ENCODE assay signal across 12 mouse cellular contexts in genomic region chr4:125492122-125492505, GRCm38 (mm10). TPM values are rescaled to one million over a fixed set of nuclear protein-coding genes. Genes with fewer than 3 reads are reported as not detected.
A peak's percentile ranks its signal among the peaks of the same experiment; 100 is the strongest.
DNase-seq lines count a peak whose midpoint lies in the region; ATAC-seq and TF ChIP-seq lines count a peak whose summit lies in the region.
"Had no signal": no experiment of that assay in that cellular context is flagged by ENCODE, and none has a peak within 500 bp of the region (broad histone marks: within the 10 kb centered on the region; RNA-seq: fewer than 3 reads in every experiment).

No protein-coding gene starts in this region.

- no peak for ATAC-seq in intestine, embryonic 14.5 days (replicated peaks; ENCODE audit: low FRiP score, low TSS enrichment, low read depth)
- no peak for ATAC-seq in intestine, postnatal 0 days
- ATAC-seq in embryonic facial prominence, embryonic 15.5 days (ENCODE audit: insufficient number of reproducible peaks, low FRiP score, low TSS enrichment, low read depth): no peak
- no peak for ATAC-seq in hindbrain, embryonic 16.5 days
- no peak for ATAC-seq in neural tube, embryonic 12.5 days (ENCODE audit: low FRiP score, low read depth)
- no peak for ATAC-seq in inflammation-experienced regulatory T-cells, adult 6 months

- 20% methylated on average over 9 of the region's 9 CpGs for WGBS in intestine, embryonic 14.5 days
- 13% methylated on average over 9 of the region's 9 CpGs for WGBS in intestine, postnatal 0 days
- WGBS in embryonic facial prominence, embryonic 15.5 days: 11% methylated on average over 9 of the region's 9 CpGs
- 13% methylated on average over 9 of the region's 9 CpGs for WGBS in hindbrain, embryonic 16.5 days
- WGBS in neural tube, embryonic 12.5 days: 15% methylated on average over 9 of the region's 9 CpGs

- H3K4me3 ChIP-seq in intestine, embryonic 14.5 days (ENCODE audit: low read depth, low read length): peak overlapping the region; percentile 26; the same call in 1 of the 2 replicates
- H3K4me3 ChIP-seq in intestine, postnatal 0 days (ENCODE audit: low read depth, low read length): no peak overlapping the region
- H3K4me3 ChIP-seq in embryonic facial prominence, embryonic 15.5 days (replicated peaks): peak overlapping the region; percentile 45
- peak overlapping the region; percentile 70 for H3K4me3 ChIP-seq in hindbrain, embryonic 16.5 days (ENCODE audit: low read length)
- H3K4me3 ChIP-seq in neural tube, embryonic 12.5 days: peak overlapping the region; percentile 55

- intact Hi-C loops in left cerebral cortex, postnatal 4 days (cut with DNase I): loop anchor here (10.0 kb wide), 3 partner anchors 123 to 443 kb away; no protein-coding TSS in a partner anchor
- intact Hi-C loops in gastrocnemius, postnatal 36 days (cut with DNase I): no loop called here

- no peaks in the 10 kb centered on the region for H3K9me3 ChIP-seq in intestine, embryonic 14.5 days (ENCODE audit: control insufficient read depth, low read length)
- no peaks in the 10 kb centered on the region for H3K9me3 ChIP-seq in intestine, postnatal 0 days (ENCODE audit: control insufficient read depth)
- H3K9me3 ChIP-seq in embryonic facial prominence, embryonic 15.5 days (replicated peaks): no peaks in the 10 kb centered on the region
- H3K9me3 ChIP-seq in hindbrain, embryonic 16.5 days (ENCODE audit: control insufficient read depth, low read length): no peaks in the 10 kb centered on the region
- no peaks in the 10 kb centered on the region for H3K9me3 ChIP-seq in neural tube, embryonic 12.5 days

- H3K27ac ChIP-seq in intestine, embryonic 14.5 days (ENCODE audit: low read depth): no peak overlapping the region
- H3K27ac ChIP-seq in intestine, postnatal 0 days (ENCODE audit: low read depth, low read length): no peak overlapping the region
- H3K27ac ChIP-seq in embryonic facial prominence, embryonic 15.5 days (replicated peaks): no peak overlapping the region
- peak overlapping the region; percentile 55; the same call in 1 of the 2 replicates for H3K27ac ChIP-seq in hindbrain, embryonic 16.5 days (ENCODE audit: low read depth, low read length)
- H3K27ac ChIP-seq in neural tube, embryonic 12.5 days: no peak overlapping the region

- no peak for DNase-seq in intestine, embryonic 14.5 days (ENCODE audit: low spot score)
- no peak for DNase-seq in left cerebral cortex, postnatal 4 days
- no peak for DNase-seq in gastrocnemius, postnatal 36 days
- DNase-seq: layer of hippocampus, adult 9-11 months had no signal

- peaks cover 4% of the 10 kb centered on the region; the same call in 1 of the 2 replicates for H3K4me1 ChIP-seq in intestine, embryonic 14.5 days (replicated peaks; ENCODE audit: control insufficient read depth, insufficient read depth, low read length)
- no peaks in the 10 kb centered on the region for H3K4me1 ChIP-seq in intestine, postnatal 0 days (replicated peaks; ENCODE audit: control insufficient read depth, insufficient read depth, low read length)
- H3K4me1 ChIP-seq in embryonic facial prominence, embryonic 15.5 days: peaks cover 27% of the 10 kb centered on the region
- H3K4me1 ChIP-seq in hindbrain, embryonic 16.5 days (ENCODE audit: control insufficient read depth, insufficient read depth, low read depth, low read length): peaks cover 51% of the 10 kb centered on the region
- peaks cover 78% of the 10 kb centered on the region for H3K4me1 ChIP-seq in neural tube, embryonic 12.5 days

- H3K27me3 ChIP-seq in intestine, embryonic 14.5 days (replicated peaks; ENCODE audit: control insufficient read depth, insufficient read depth, low read length): peaks cover 99% of the 10 kb centered on the region
- peaks cover 71% of the 10 kb centered on the region for H3K27me3 ChIP-seq in intestine, postnatal 0 days (replicated peaks; ENCODE audit: control insufficient read depth, insufficient read depth, low read length)
- H3K27me3 ChIP-seq in embryonic facial prominence, embryonic 15.5 days: peaks cover 100% of the 10 kb centered on the region
- peaks cover 17% of the 10 kb centered on the region for H3K27me3 ChIP-seq in hindbrain, embryonic 16.5 days (replicated peaks; ENCODE audit: control insufficient read depth, insufficient read depth, low read length)
- H3K27me3 ChIP-seq in neural tube, embryonic 12.5 days (replicated peaks): peaks cover 86% of the 10 kb centered on the region

- no peak for TF ChIP-seq CTCF in intestine, postnatal 0 days (IDR thresholded peaks at IDR 0.05; ENCODE audit: low read depth)

- H3K9ac ChIP-seq in intestine, embryonic 14.5 days (ENCODE audit: low read length): no peak overlapping the region
- H3K9ac ChIP-seq in intestine, postnatal 0 days (ENCODE audit: low read depth, low read length): no peak overlapping the region
- H3K9ac ChIP-seq in embryonic facial prominence, embryonic 15.5 days: no peak overlapping the region
- peak overlapping the region; percentile 82 for H3K9ac ChIP-seq in hindbrain, embryonic 16.5 days (ENCODE audit: low read depth, low read length)
- H3K9ac ChIP-seq in neural tube, embryonic 12.5 days: peak overlapping the region; percentile 83

- no peak overlapping the region for H3K4me2 ChIP-seq in intestine, embryonic 14.5 days (ENCODE audit: low read length)
- H3K4me2 ChIP-seq in intestine, postnatal 0 days (replicated peaks; ENCODE audit: low read depth): no peak overlapping the region
- H3K4me2 ChIP-seq in embryonic facial prominence, embryonic 15.5 days (replicated peaks): peak overlapping the region; percentile 86
- peak overlapping the region; percentile 81 for H3K4me2 ChIP-seq in hindbrain, embryonic 16.5 days (ENCODE audit: low read length)
- H3K4me2 ChIP-seq in neural tube, embryonic 12.5 days (replicated peaks): peak overlapping the region; percentile 81

- H3K36me3 ChIP-seq in intestine, embryonic 14.5 days (ENCODE audit: control insufficient read depth, insufficient read depth, low read length): no peaks in the 10 kb centered on the region
- H3K36me3 ChIP-seq in intestine, postnatal 0 days (ENCODE audit: control insufficient read depth, insufficient read depth): no peaks in the 10 kb centered on the region
- H3K36me3 ChIP-seq in embryonic facial prominence, embryonic 15.5 days: no peaks in the 10 kb centered on the region
- H3K36me3 ChIP-seq in hindbrain, embryonic 16.5 days (ENCODE audit: control insufficient read depth, insufficient read depth, low read length): no peaks in the 10 kb centered on the region
- H3K36me3 ChIP-seq in neural tube, embryonic 12.5 days: no peaks in the 10 kb centered on the region

RNA-seq across cellular contexts. Expression of gene Grik3, which starts 1.6 kb away (rescaled TPM):
- 0.74 and 0.78 TPM in 2 replicates for polyA plus RNA-seq in intestine, embryonic 14.5 days (2014; fragmentation: Nextera tagmentation; extraction: Ambion mirVana)
- polyA plus RNA-seq in intestine, postnatal 0 days (2015; fragmentation: Nextera tagmentation; extraction: Ambion mirVana): 0.05 and 0.07 TPM in 2 replicates
- polyA plus RNA-seq in embryonic facial prominence, embryonic 15.5 days (2015; fragmentation: Nextera tagmentation; extraction: Ambion mirVana): 0.60 and 0.63 TPM in 2 replicates
- polyA plus RNA-seq in hindbrain, embryonic 16.5 days (2015; fragmentation: Nextera tagmentation; extraction: Ambion mirVana): 5.2 and 5.5 TPM in 2 replicates
- polyA plus RNA-seq in neural tube, embryonic 12.5 days (2016; fragmentation: Nextera tagmentation; extraction: Ambion mirVana): 3.3 and 3.5 TPM in 2 replicates
- polyA plus RNA-seq in inflammation-experienced regulatory T-cells, adult 6 months (2017; shearing (Covaris generic)): not detected
- 10 to 100 TPM; 64.9 to 68.8 TPM for total RNA-seq in left cerebral cortex, postnatal 4 days (2021)
- under 1 TPM; 0.05 to 0.10 TPM for total RNA-seq in gastrocnemius, postnatal 36 days (2021)
- total RNA-seq: common myeloid progenitor, adult 5-6 weeks; hematopoietic stem cell, adult 5-6 weeks had no signal
- polyA plus RNA-seq: liver, embryonic 16.5 days had no signal

Comparison
In these comparisons a context has a peak if more than half of its experiments do, and no peak if none do; other contexts are left out.
1. H3K4me2 ChIP-seq: peak in embryonic facial prominence, embryonic 15.5 days (single experiment), hindbrain, embryonic 16.5 days (single experiment) and neural tube, embryonic 12.5 days (single experiment); none in intestine, embryonic 14.5 days (single experiment) and intestine, postnatal 0 days (single experiment).
2. H3K9ac ChIP-seq: peak in hindbrain, embryonic 16.5 days (single experiment) and neural tube, embryonic 12.5 days (single experiment); none in intestine, embryonic 14.5 days (single experiment), intestine, postnatal 0 days (single experiment) and embryonic facial prominence, embryonic 15.5 days (single experiment).